Mouse (Mus musculus): ENCODE data around the gene Ccr7.

DNA sequence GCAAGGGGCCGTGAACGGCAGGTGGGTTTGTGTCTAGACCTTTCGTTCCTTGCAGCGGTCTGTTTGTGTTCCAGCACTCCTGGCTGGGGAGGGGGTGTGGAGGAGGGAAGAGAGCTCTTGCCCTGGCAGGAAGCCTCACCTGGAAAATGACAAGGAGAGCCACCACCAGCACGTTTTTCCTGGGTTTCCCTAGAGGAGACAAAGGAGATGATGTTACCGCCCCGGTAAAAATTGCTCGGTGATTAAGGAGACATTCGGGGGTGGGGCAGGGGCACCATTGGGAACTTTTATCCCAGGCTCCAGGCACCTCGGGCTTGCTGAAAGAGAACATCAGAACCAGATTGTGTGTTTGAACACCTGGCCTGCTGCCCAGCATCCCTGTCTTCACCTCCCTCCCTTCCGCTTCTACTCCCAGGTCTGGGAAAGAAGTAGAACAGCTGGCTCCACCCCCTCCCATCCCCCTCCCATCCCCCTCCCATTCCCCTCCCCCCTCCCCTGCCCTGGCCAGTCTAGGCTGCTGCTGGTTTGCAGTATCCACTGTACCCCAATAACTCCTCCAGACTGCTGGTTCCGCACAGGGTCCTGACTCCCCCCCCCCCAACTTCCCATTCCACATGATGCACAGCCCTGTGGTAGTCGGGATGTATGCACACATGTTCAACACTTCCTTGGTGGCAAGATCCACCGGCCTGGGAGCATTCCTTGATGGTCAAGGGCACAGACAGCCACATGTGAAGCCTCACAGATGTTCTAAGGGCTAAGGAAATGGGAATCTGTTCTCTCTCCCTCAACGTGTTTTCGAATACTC, 5.8 kb downstream of the Ccr7 start:
- TF ChIP-seq POLR2A (IDR thresholded peaks at IDR 0.05; ENCODE audit: borderline replicate concordance, extremely low read depth, insufficient read depth, insufficient read length, poor library complexity, severe bottlenecking) (no peak), CTCF (IDR thresholded peaks at IDR 0.05; ENCODE audit: borderline replicate concordance, extremely low read depth, insufficient read depth, insufficient read length) (no peak)
